Mouse (Mus musculus) hindbrain, embryonic 16.5 days (tissue): ENCODE data around the gene Zcchc14. TPM values are rescaled to one million over a fixed set of nuclear protein-coding genes. Genes with fewer than 3 reads are reported as not detected.
A peak's percentile ranks its signal among the peaks of the same experiment; 100 is the strongest.

Experiments
- ATAC-seq: fragments of 200-750 bp; cut with Nextera tagmentation; 2 replicates; pipeline ENCODE4 v1.8.0; 2017; ENCODE audit warnings: moderate TSS enrichment, moderate library complexity
- H3K27ac ChIP-seq: fragments of 300-500 bp; sonication (generic); 2 replicates; pipeline ENCODE4 v1.5.1; 2014; ENCODE audit warnings: low read depth, mild to moderate bottlenecking, control low read depth, low read length, moderate library complexity
- H3K27me3 ChIP-seq: fragments of 300-500 bp; sonication (generic); replicated peaks from 2 replicates; pipeline ENCODE4 v1.6.1; 2014; ENCODE audit warnings: low read length; ENCODE audit not compliant: control insufficient read depth, insufficient read depth
- H3K36me3 ChIP-seq: fragments of 300-500 bp; sonication (generic); 2 replicates; pipeline ENCODE4 v1.6.1; 2014; ENCODE audit warnings: mild to moderate bottlenecking, low read length, moderate library complexity, mixed read lengths; ENCODE audit not compliant: control insufficient read depth, insufficient read depth
- H3K4me1 ChIP-seq: fragments of 300-500 bp; sonication (generic); 2 replicates; pipeline ENCODE4 v1.6.1; 2014; ENCODE audit warnings: low read depth, low read length; ENCODE audit not compliant: control insufficient read depth, insufficient read depth
- H3K4me2 ChIP-seq: fragments of 300-500 bp; sonication (generic); 2 replicates; pipeline ENCODE4 v1.6.1; 2014; ENCODE audit warnings: mild to moderate bottlenecking, low read length, control low read depth, moderate library complexity
- H3K4me3 ChIP-seq: fragments of 300-500 bp; sonication (generic); 2 replicates; pipeline ENCODE4 v1.5.1; 2014; ENCODE audit warnings: mild to moderate bottlenecking, low read length, control low read depth, moderate library complexity
- H3K9ac ChIP-seq: fragments of 300-500 bp; sonication (generic); 2 replicates; pipeline ENCODE4 v1.6.1; 2014; ENCODE audit warnings: low read depth, mild to moderate bottlenecking, control low read depth, low read length, moderate library complexity
- H3K9me3 ChIP-seq: fragments of 300-500 bp; sonication (generic); 2 replicates; pipeline ENCODE4 v1.6.1; 2014; ENCODE audit warnings: mild to moderate bottlenecking, low read length, moderate library complexity; ENCODE audit not compliant: control insufficient read depth
- WGBS: fragments of 180-500 bp; shearing (Covaris S2); extraction: QIAGEN DNeasy Blood & Tissue Kit; methylation state at CpG from one replicate; pipeline ENCODE4 v1.1.7; 2014; 5-methylcytosine and 5-hydroxymethylcytosine counted together
- polyA plus RNA-seq: library from polyadenylated mRNA; unstranded; fragments of >200 nt; fragmentation: Nextera tagmentation; extraction: Ambion mirVana; gene quantifications from 2 replicates; pipeline ENCODE4 v1.2.1, GENCODE M21; 2015

The Zcchc14 gene
- polyA plus RNA-seq, 1 experiment from 2014 or later = 20.9 TPM

GRCm38 (mm10) chr8:121653340-121654019 lies 779 bp upstream of the Zcchc14 start:
- Histone ChIP-seq H3K4me1 (peaks cover 39% of the 10 kb centered on the region), H3K9me3 (no peaks in the 10 kb centered on the region), H3K9ac (peak overlapping the region; percentile 87), H3K27ac (peak overlapping the region; percentile 94), H3K36me3 (0 out of 2 replicates have a peak, but pooled peaks cover 2% of the 10 kb centered on the region), H3K4me3 (peak overlapping the region; percentile 74), H3K4me2 (peak overlapping the region; percentile 88), H3K27me3 (no peaks in the 10 kb centered on the region)
- no peak; the same call in 1 of the 2 replicates for ATAC-seq
- WGBS = 1% methylated on average over 31 of the region's 31 CpGs

DNA sequence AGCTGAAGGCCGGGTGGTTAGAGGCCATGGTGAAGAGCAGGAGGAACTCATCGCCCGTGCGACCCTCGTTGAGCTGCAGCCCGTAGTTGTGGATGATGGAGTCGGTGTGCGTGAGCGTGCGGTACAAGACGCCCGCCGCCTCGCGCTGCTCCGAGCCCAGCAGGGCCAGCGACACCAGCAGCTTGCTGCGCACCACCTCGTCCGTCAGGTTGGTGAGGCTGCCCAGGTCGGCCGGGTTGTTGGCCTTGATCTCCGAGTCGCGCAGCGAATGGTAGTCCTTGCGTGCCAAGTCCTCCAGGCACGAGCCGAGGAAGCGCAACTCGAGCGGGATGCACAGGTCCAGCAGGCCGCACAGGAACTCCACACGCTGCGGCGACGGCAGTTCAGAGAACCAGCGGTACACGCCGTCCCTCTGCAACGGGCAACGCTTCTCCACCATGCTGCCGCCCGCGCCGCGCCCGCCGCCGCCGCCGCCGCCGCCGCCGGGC lies 783 bp downstream of the Zcchc14 start:
- ATAC-seq = no peak
- H3K27me3 ChIP-seq = no peaks in the 10 kb centered on the region
- WGBS = 0% methylated on average over 52 of the region's 56 CpGs
- peak overlapping the region; percentile 76 for H3K27ac ChIP-seq
- H3K9ac ChIP-seq = peak overlapping the region; percentile 86
- H3K9me3 ChIP-seq = no peaks in the 10 kb centered on the region
- peaks cover 52% of the 10 kb centered on the region for H3K4me1 ChIP-seq
- H3K36me3 ChIP-seq = 0 out of 2 replicates have a peak, but pooled peaks cover 2% of the 10 kb centered on the region
- H3K4me2 ChIP-seq = peak overlapping the region; percentile 98
- peak overlapping the region; percentile 74 for H3K4me3 ChIP-seq

GRCm38 (mm10) chr8:121651308-121651873 lies 1.3 kb downstream of the Zcchc14 start:
- Histone ChIP-seq H3K4me2 (peak overlapping the region; percentile 98), H3K9me3 (no peaks in the 10 kb centered on the region), H3K36me3 (0 out of 2 replicates have a peak, but pooled peaks cover 2% of the 10 kb centered on the region), H3K9ac (peak overlapping the region; percentile 86), H3K27me3 (no peaks in the 10 kb centered on the region), H3K27ac (peak overlapping the region; percentile 76), H3K4me3 (peak overlapping the region; percentile 74), H3K4me1 (peaks cover 56% of the 10 kb centered on the region)
- ATAC-seq = no peak
- 5% methylated on average over 46 of the region's 47 CpGs for WGBS

DNA sequence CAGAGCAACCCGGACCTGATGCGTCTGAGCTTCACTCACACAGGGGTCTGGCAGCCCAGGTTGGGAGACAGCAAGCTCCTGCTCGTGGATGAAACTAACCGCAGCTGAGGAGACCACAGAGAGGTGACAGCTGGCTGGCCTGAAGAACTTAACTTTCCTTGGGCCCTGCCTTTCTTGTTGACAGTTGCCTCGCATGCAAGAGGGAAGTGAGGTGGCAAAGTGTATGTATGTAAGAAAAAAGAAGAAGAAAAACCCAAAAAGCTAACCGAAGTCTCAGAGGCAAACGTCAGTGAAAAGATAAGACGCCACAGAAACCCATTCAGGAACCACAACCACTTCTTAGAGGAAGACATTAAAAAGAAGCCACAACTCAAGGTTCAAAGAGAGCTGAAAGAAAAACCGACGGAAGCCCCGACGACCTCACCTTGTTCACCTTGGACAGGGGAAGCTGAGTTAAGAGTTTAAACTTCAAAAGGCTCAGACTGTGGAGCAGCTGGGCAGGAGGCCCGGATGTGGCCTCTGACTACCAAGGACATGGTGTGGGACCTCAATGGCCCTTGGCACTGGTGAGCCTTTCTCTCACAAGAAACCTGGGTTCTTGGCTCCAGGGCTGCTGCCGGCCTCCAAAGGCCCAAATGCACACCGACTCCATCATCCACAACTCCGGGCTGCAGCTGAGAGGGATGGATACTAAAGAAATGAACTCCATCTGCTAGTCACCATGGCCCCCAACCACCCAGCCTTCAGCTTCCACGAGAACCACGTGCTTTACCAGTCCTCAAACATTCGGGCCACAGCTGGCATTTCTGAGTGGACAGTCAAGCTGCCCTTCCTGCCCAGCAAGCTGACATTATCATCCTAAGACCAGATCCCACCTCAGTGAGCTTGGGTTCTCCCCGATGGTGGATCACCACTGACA lies 2.1 kb downstream of the Zcchc14 start:
- peak overlapping the region; percentile 86 for H3K9ac ChIP-seq
- H3K36me3 ChIP-seq = 0 out of 2 replicates have a peak, but pooled peaks cover 2% of the 10 kb centered on the region
- peak overlapping the region; percentile 98 for H3K4me2 ChIP-seq
- no peaks in the 10 kb centered on the region for H3K27me3 ChIP-seq
- no peaks in the 10 kb centered on the region for H3K9me3 ChIP-seq
- 52% methylated on average over 20 of the region's 20 CpGs for WGBS
- H3K27ac ChIP-seq = no peak overlapping the region; the same call in 1 of the 2 replicates
- H3K4me1 ChIP-seq = peaks cover 62% of the 10 kb centered on the region
- ATAC-seq = no peak
- H3K4me3 ChIP-seq = peak overlapping the region; percentile 74

GRCm38 (mm10) chr8:121649904-121650303 lies 2.8 kb downstream of the Zcchc14 start:
- H3K4me1 ChIP-seq = peaks cover 68% of the 10 kb centered on the region
- no peak overlapping the region; the same call in 1 of the 2 replicates for H3K27ac ChIP-seq
- no peaks in the 10 kb centered on the region for H3K27me3 ChIP-seq
- H3K4me2 ChIP-seq = peak overlapping the region; percentile 98
- H3K9ac ChIP-seq = peak overlapping the region; percentile 60
- H3K4me3 ChIP-seq = peak overlapping the region; percentile 74
- H3K9me3 ChIP-seq = no peaks in the 10 kb centered on the region
- no peak for ATAC-seq
- 15% methylated on average over 10 of the region's 10 CpGs for WGBS
- 0 out of 2 replicates have a peak, but pooled peaks cover 2% of the 10 kb centered on the region for H3K36me3 ChIP-seq

DNA sequence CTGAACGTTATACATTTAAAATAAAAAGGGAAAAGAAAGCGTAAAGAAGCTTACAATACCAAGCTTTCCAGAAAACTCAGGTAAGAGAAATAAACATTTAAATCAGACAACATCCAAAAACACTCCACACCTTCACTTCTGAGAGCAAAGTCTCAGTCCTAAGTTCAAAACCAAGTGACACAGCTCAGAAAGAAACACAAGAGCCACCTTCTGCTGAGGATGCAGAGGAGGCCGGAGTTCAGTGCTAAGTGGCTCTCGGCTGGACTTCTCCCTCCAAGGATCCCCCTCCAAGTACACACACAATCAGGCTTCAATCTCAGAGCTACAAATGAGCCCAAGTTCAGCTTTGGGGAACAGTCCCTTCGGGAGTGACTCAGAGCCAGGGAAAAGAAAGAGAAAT lies 3.3 kb downstream of the Zcchc14 start:
- Histone ChIP-seq H3K9me3 (no peaks in the 10 kb centered on the region), H3K9ac (peak overlapping the region; percentile 60; the same call in 1 of the 2 replicates), H3K27ac (no peak overlapping the region), H3K4me3 (peak overlapping the region; percentile 74), H3K4me1 (peaks cover 70% of the 10 kb centered on the region), H3K4me2 (peak overlapping the region; percentile 98), H3K27me3 (no peaks in the 10 kb centered on the region), H3K36me3 (0 out of 2 replicates have a peak, but pooled peaks cover 2% of the 10 kb centered on the region)
- no peak for ATAC-seq
- 66% methylated on average over 5 of the region's 5 CpGs for WGBS

GRCm38 (mm10) chr8:121648451-121648850 lies 4.2 kb downstream of the Zcchc14 start:
- Histone ChIP-seq H3K9ac (peak overlapping the region; percentile 29; the same call in 1 of the 2 replicates), H3K4me2 (peak overlapping the region; percentile 98), H3K9me3 (no peaks in the 10 kb centered on the region), H3K4me1 (peaks cover 70% of the 10 kb centered on the region), H3K36me3 (0 out of 2 replicates have a peak, but pooled peaks cover 2% of the 10 kb centered on the region), H3K27me3 (no peaks in the 10 kb centered on the region), H3K27ac (no peak overlapping the region), H3K4me3 (peak overlapping the region; percentile 23)
- ATAC-seq = no peak
- 49% methylated on average over 16 of the region's 16 CpGs for WGBS

GRCm38 (mm10) chr8:121647511-121648215 lies 5.0 kb downstream of the Zcchc14 start:
- Histone ChIP-seq H3K4me3 (no peak overlapping the region), H3K4me2 (no peak overlapping the region), H3K9ac (no peak overlapping the region), H3K9me3 (no peaks in the 10 kb centered on the region), H3K4me1 (peaks cover 78% of the 10 kb centered on the region), H3K36me3 (0 out of 2 replicates have a peak, but pooled peaks cover 2% of the 10 kb centered on the region), H3K27me3 (no peaks in the 10 kb centered on the region), H3K27ac (no peak overlapping the region)
- no peak for ATAC-seq
- 78% methylated on average over 12 of the region's 12 CpGs for WGBS
